Mouse (Mus musculus) lung, postnatal 0 days (tissue): ENCODE measurements around the gene Blzf1. TPM values are rescaled to one million over a fixed set of nuclear protein-coding genes. Genes with fewer than 3 reads are reported as not detected.
A peak's percentile ranks its signal among the peaks of the same experiment; 100 is the strongest.

Experiments used
- ATAC-seq: fragments of 200-750 bp; cut with Nextera tagmentation; 2 replicates; pipeline ENCODE4 v1.8.0; 2017; ENCODE audit warnings: moderate library complexity
- DNase-seq: peaks from one replicate; pipeline ENCODE4 v3.0.0-alpha.2; 2016; ENCODE audit warnings: low spot score
- H3K27ac ChIP-seq: fragments of 300-500 bp; sonication (generic); 2 replicates; pipeline ENCODE4 v1.5.1; 2014; ENCODE audit warnings: antibody characterized with exemption, mild to moderate bottlenecking, low read length, mixed read lengths
- H3K27me3 ChIP-seq: fragments of 300-500 bp; sonication (generic); replicated peaks from 2 replicates; pipeline ENCODE4 v1.6.1; 2014; ENCODE audit warnings: low read length, mixed read lengths; ENCODE audit not compliant: insufficient read depth
- H3K36me3 ChIP-seq: fragments of 300-500 bp; sonication (generic); 2 replicates; pipeline ENCODE4 v1.6.1; 2014; ENCODE audit warnings: low read length, mixed read lengths; ENCODE audit not compliant: insufficient read depth
- H3K4me1 ChIP-seq: fragments of 300-500 bp; sonication (generic); 2 replicates; pipeline ENCODE4 v1.6.1; 2014; ENCODE audit warnings: antibody characterized with exemption, low read depth, low read length, mixed read lengths; ENCODE audit not compliant: insufficient read depth
- H3K4me2 ChIP-seq: fragments of 300-500 bp; sonication (generic); replicated peaks from 2 replicates; pipeline ENCODE4 v1.6.1; 2014; ENCODE audit warnings: low read depth, mild to moderate bottlenecking, low read length, moderate library complexity, mixed read lengths
- H3K4me3 ChIP-seq: fragments of 300-500 bp; sonication (generic); 2 replicates; pipeline ENCODE4 v1.5.1; 2014; ENCODE audit warnings: low read depth, low read length
- H3K9ac ChIP-seq: fragments of 300-500 bp; sonication (generic); replicated peaks from 2 replicates; pipeline ENCODE4 v1.6.1; 2014; ENCODE audit warnings: low read depth, mild to moderate bottlenecking
- H3K9me3 ChIP-seq: fragments of 300-500 bp; sonication (generic); 2 replicates; pipeline ENCODE4 v1.6.1; 2016; ENCODE audit warnings: low read length, mixed read lengths
- CTCF ChIP-seq: IDR thresholded peaks from 2 replicates; pipeline ENCODE4 v1.5.1; 2016; ENCODE audit warnings: antibody characterized with exemption, mild to moderate bottlenecking
- EP300 ChIP-seq: IDR thresholded peaks from 2 replicates; pipeline ENCODE4 v1.6.1; 2016; ENCODE audit warnings: antibody characterized with exemption, mild to moderate bottlenecking, control low read depth
- WGBS: fragments of 180-500 bp; shearing (Covaris S2); extraction: QIAGEN DNeasy Blood & Tissue Kit; methylation state at CpG from one replicate; pipeline ENCODE4 v1.1.7; 2014; 5-methylcytosine and 5-hydroxymethylcytosine counted together
- polyA plus RNA-seq: library from polyadenylated mRNA; unstranded; fragments of >200 nt; fragmentation: Nextera tagmentation; extraction: Ambion mirVana; gene quantifications from 2 replicates; pipeline ENCODE4 v1.2.1, GENCODE M21; 2015

Gene Blzf1
- polyA plus RNA-seq, 1 experiment from 2014 or later = 27.8 TPM

GRCm38 (mm10) chr1:164251438-164251837, 55.9 kb downstream of the Blzf1 start:
- Histone ChIP-seq H3K9ac (no peak overlapping the region), H3K4me2 (no peak overlapping the region), H3K27me3 (no peaks in the 10 kb centered on the region), H3K27ac (no peak overlapping the region), H3K9me3 (no peaks in the 10 kb centered on the region), H3K4me3 (no peak overlapping the region), H3K36me3 (no peaks in the 10 kb centered on the region), H3K4me1 (peaks cover 14% of the 10 kb centered on the region; the same call in 1 of the 2 replicates)
- no peak for TF ChIP-seq EP300
- no peak for TF ChIP-seq CTCF
- DNase-seq (no peak), ATAC-seq (no peak)
- 81% methylated on average over 1 of the region's 1 CpGs for WGBS

- DNase-seq (no peak), ATAC-seq (no peak)
- H3K27ac ChIP-seq = no peak overlapping the region
- H3K27me3 ChIP-seq = no peaks in the 10 kb centered on the region
- H3K9me3 ChIP-seq = no peaks in the 10 kb centered on the region
- TF ChIP-seq CTCF (no peak), EP300 (no peak)
- no peak overlapping the region for H3K9ac ChIP-seq
- H3K4me1 ChIP-seq = peaks cover 14% of the 10 kb centered on the region; the same call in 1 of the 2 replicates
- WGBS = 51% methylated on average over 8 of the region's 8 CpGs
- H3K4me2 ChIP-seq = peak overlapping the region; percentile 91
- peak overlapping the region; percentile 73; the same call in 1 of the 2 replicates for H3K4me3 ChIP-seq
- no peaks in the 10 kb centered on the region for H3K36me3 ChIP-seq
Observed at GRCm38 (mm10) chr1:164250391-164251150, 56.7 kb downstream of the Blzf1 start.

GRCm38 (mm10) chr1:164249332-164249711, 58.0 kb downstream of the Blzf1 start:
- peak overlapping the region; percentile 68 for H3K27ac ChIP-seq
- H3K4me3 ChIP-seq = peak overlapping the region; percentile 73
- H3K9me3 ChIP-seq = no peaks in the 10 kb centered on the region
- TF ChIP-seq EP300 = no peak
- TF ChIP-seq CTCF = no peak
- peak overlapping the region; percentile 50 for H3K9ac ChIP-seq
- 0% methylated on average over 23 of the region's 33 CpGs for WGBS
- H3K27me3 ChIP-seq = no peaks in the 10 kb centered on the region
- ATAC-seq = peak; percentile 7
- peaks cover 14% of the 10 kb centered on the region; the same call in 1 of the 2 replicates for H3K4me1 ChIP-seq
- no peaks in the 10 kb centered on the region for H3K36me3 ChIP-seq
- DNase-seq = no peak
- H3K4me2 ChIP-seq = peak overlapping the region; percentile 91

- H3K27ac ChIP-seq = peak within 1 kb of the TSS; percentile 90
- peak within 1 kb of the TSS; percentile 50 for H3K9ac ChIP-seq
- no peaks in the 10 kb centered on the region for H3K9me3 ChIP-seq
- TF ChIP-seq EP300 = no peak
- TF ChIP-seq CTCF = no peak; the same call in 1 of the 2 replicates
- peak within 1 kb of the TSS; percentile 91 for H3K4me2 ChIP-seq
- H3K4me1 ChIP-seq = peaks cover 14% of the 10 kb centered on the region; the same call in 1 of the 2 replicates
- DNase-seq = peak; percentile 99
- under 1% methylated on average over 40 of the region's 79 CpGs for WGBS
- H3K36me3 ChIP-seq = no peaks in the 10 kb centered on the region
- H3K4me3 ChIP-seq = peak within 1 kb of the TSS; percentile 73
- ATAC-seq = peak; percentile 95
- no peaks in the 10 kb centered on the region for H3K27me3 ChIP-seq
Observed at GRCm38 (mm10) chr1:164248465-164249331, 58.6 kb downstream of the Blzf1 start, which contains the start of gene Slc19a2. TSS of gene Slc19a2 (plus strand) at chr1:164249046.

GRCm38 (mm10) chr1:164247971-164248370, 59.3 kb downstream of the Blzf1 start:
- Histone ChIP-seq H3K4me3 (peak overlapping the region; percentile 73), H3K27me3 (no peaks in the 10 kb centered on the region), H3K4me1 (peaks cover 14% of the 10 kb centered on the region; the same call in 1 of the 2 replicates), H3K36me3 (no peaks in the 10 kb centered on the region), H3K9ac (peak overlapping the region; percentile 50; the same call in 1 of the 2 replicates), H3K9me3 (no peaks in the 10 kb centered on the region), H3K4me2 (peak overlapping the region; percentile 91), H3K27ac (peak overlapping the region; percentile 90)
- DNase-seq (no peak), ATAC-seq (no peak)
- no peak for TF ChIP-seq CTCF
- 13% methylated on average over 10 of the region's 10 CpGs for WGBS

- 41% methylated on average over 8 of the region's 8 CpGs for WGBS
- TF ChIP-seq CTCF = no peak
- TF ChIP-seq EP300 = no peak
- no peak for ATAC-seq
- Histone ChIP-seq H3K36me3 (no peaks in the 10 kb centered on the region), H3K27ac (peak overlapping the region; percentile 90), H3K4me2 (peak overlapping the region; percentile 91; the same call in 1 of the 2 replicates), H3K27me3 (no peaks in the 10 kb centered on the region), H3K4me3 (no peak overlapping the region), H3K4me1 (peaks cover 14% of the 10 kb centered on the region; the same call in 1 of the 2 replicates), H3K9ac (0 out of 2 replicates have a peak overlapping the region, but pooled peaks have one; percentile 50), H3K9me3 (no peaks in the 10 kb centered on the region)
- DNase-seq = no peak
Observed at GRCm38 (mm10) chr1:164247442-164247841, 59.8 kb downstream of the Blzf1 start.
